Mouse (Mus musculus): ENCODE data around the gene Wls. TPM values are rescaled to one million over a fixed set of nuclear protein-coding genes. Genes with fewer than 3 reads are reported as not detected.

Gene Wls
- 7.5 and 8.0 TPM in 2 replicates for polyA plus RNA-seq (2015; fragmentation: Nextera tagmentation; extraction: Ambion mirVana)

GRCm38 (mm10) chr3:159839481-159839880 lies at the start of gene Wls:
Gene Wls (plus strand): TSS chr3:159839672.
- under 1% methylated on average over 21 of the region's 21 CpGs for WGBS (ENCODE audit: insufficient replicate concordance)
- peak; percentile 73 for ATAC-seq (ENCODE audit: low read depth)
- peak within 1 kb of the TSS; percentile 69 for H3K4me2 ChIP-seq (ENCODE audit: low read depth, low read length)
- H3K36me3 ChIP-seq (ENCODE audit: control insufficient read depth, insufficient read depth) = no peaks in the 10 kb centered on the region
- no peaks in the 10 kb centered on the region; the same call in 1 of the 2 replicates for H3K27me3 ChIP-seq (ENCODE audit: control insufficient read depth, insufficient read depth, low read depth, low read length)
- no peaks in the 10 kb centered on the region for H3K9me3 ChIP-seq (replicated peaks; ENCODE audit: control insufficient read depth, low read length)
- no peaks in the 10 kb centered on the region for H3K4me1 ChIP-seq (ENCODE audit: control insufficient read depth, low read depth, low read length)
- H3K4me3 ChIP-seq (ENCODE audit: low read depth, low read length) = peak within 1 kb of the TSS; percentile 55
- H3K27ac ChIP-seq (ENCODE audit: low read length) = no peak within 1 kb of the TSS
- peak within 1 kb of the TSS; percentile 13; the same call in 1 of the 2 replicates for H3K9ac ChIP-seq (ENCODE audit: low read depth, low read length)

- WGBS (ENCODE audit: insufficient replicate concordance) = 54% methylated on average over 2 of the region's 2 CpGs
- H3K36me3 ChIP-seq (ENCODE audit: control insufficient read depth, insufficient read depth) = no peaks in the 10 kb centered on the region
- no peak overlapping the region for H3K27ac ChIP-seq (ENCODE audit: low read length)
- H3K4me2 ChIP-seq (ENCODE audit: low read depth, low read length) = no peak overlapping the region
- H3K4me1 ChIP-seq (ENCODE audit: control insufficient read depth, low read depth, low read length) = no peaks in the 10 kb centered on the region
- no peak overlapping the region for H3K4me3 ChIP-seq (ENCODE audit: low read depth, low read length)
- H3K9ac ChIP-seq (ENCODE audit: low read depth, low read length) = no peak overlapping the region
- ATAC-seq (ENCODE audit: low read depth) = no peak
- no peaks in the 10 kb centered on the region for H3K27me3 ChIP-seq (ENCODE audit: control insufficient read depth, insufficient read depth, low read depth, low read length)
- no peaks in the 10 kb centered on the region for H3K9me3 ChIP-seq (replicated peaks; ENCODE audit: control insufficient read depth, low read length)
Observed at GRCm38 (mm10) chr3:159789781-159790180, 49.7 kb upstream of the Wls start.

- ATAC-seq (ENCODE audit: low read depth) = no peak
- Histone ChIP-seq H3K36me3 (ENCODE audit: control insufficient read depth, insufficient read depth) (no peaks in the 10 kb centered on the region), H3K4me1 (ENCODE audit: control insufficient read depth, low read depth, low read length) (no peaks in the 10 kb centered on the region), H3K9me3 (replicated peaks; ENCODE audit: control insufficient read depth, low read length) (no peaks in the 10 kb centered on the region), H3K9ac (ENCODE audit: low read depth, low read length) (no peak overlapping the region), H3K27ac (ENCODE audit: low read length) (no peak overlapping the region), H3K27me3 (ENCODE audit: control insufficient read depth, insufficient read depth, low read depth, low read length) (no peaks in the 10 kb centered on the region), H3K4me3 (ENCODE audit: low read depth, low read length) (no peak overlapping the region), H3K4me2 (ENCODE audit: low read depth, low read length) (no peak overlapping the region)
Observed at GRCm38 (mm10) chr3:159831535-159831934, 7.9 kb upstream of the Wls start.

GRCm38 (mm10) chr3:159840002-159840816 lies 737 bp downstream of the Wls start:
- H3K9ac ChIP-seq (ENCODE audit: low read depth, low read length) = peak overlapping the region; percentile 13; the same call in 1 of the 2 replicates
- H3K4me2 ChIP-seq (ENCODE audit: low read depth, low read length) = peak overlapping the region; percentile 69
- H3K9me3 ChIP-seq (replicated peaks; ENCODE audit: control insufficient read depth, low read length) = no peaks in the 10 kb centered on the region
- ATAC-seq (ENCODE audit: low read depth) = peak; percentile 31; the same call in 1 of the 2 replicates
- H3K27me3 ChIP-seq (ENCODE audit: control insufficient read depth, insufficient read depth, low read depth, low read length) = no peaks in the 10 kb centered on the region; the same call in 1 of the 2 replicates
- H3K27ac ChIP-seq (ENCODE audit: low read length) = no peak overlapping the region
- under 1% methylated on average over 27 of the region's 27 CpGs for WGBS (ENCODE audit: insufficient replicate concordance)
- H3K4me1 ChIP-seq (ENCODE audit: control insufficient read depth, low read depth, low read length) = no peaks in the 10 kb centered on the region
- H3K4me3 ChIP-seq (ENCODE audit: low read depth, low read length) = peak overlapping the region; percentile 55
- no peaks in the 10 kb centered on the region for H3K36me3 ChIP-seq (ENCODE audit: control insufficient read depth, insufficient read depth)

GRCm38 (mm10) chr3:159840817-159841390 lies 1.4 kb downstream of the Wls start:
- no peak overlapping the region for H3K27ac ChIP-seq (ENCODE audit: low read length)
- no peaks in the 10 kb centered on the region for H3K36me3 ChIP-seq (ENCODE audit: control insufficient read depth, insufficient read depth)
- H3K27me3 ChIP-seq (ENCODE audit: control insufficient read depth, insufficient read depth, low read depth, low read length) = no peaks in the 10 kb centered on the region; the same call in 1 of the 2 replicates
- no peaks in the 10 kb centered on the region for H3K4me1 ChIP-seq (ENCODE audit: control insufficient read depth, low read depth, low read length)
- peak overlapping the region; percentile 55 for H3K4me3 ChIP-seq (ENCODE audit: low read depth, low read length)
- no peak for ATAC-seq (ENCODE audit: low read depth)
- no peaks in the 10 kb centered on the region for H3K9me3 ChIP-seq (replicated peaks; ENCODE audit: control insufficient read depth, low read length)
- H3K9ac ChIP-seq (ENCODE audit: low read depth, low read length) = peak overlapping the region; percentile 13; the same call in 1 of the 2 replicates
- 6% methylated on average over 12 of the region's 12 CpGs for WGBS (ENCODE audit: insufficient replicate concordance)
- H3K4me2 ChIP-seq (ENCODE audit: low read depth, low read length) = peak overlapping the region; percentile 69

GRCm38 (mm10) chr3:159841458-159841857 lies 2.0 kb downstream of the Wls start:
- Histone ChIP-seq H3K4me3 (ENCODE audit: low read depth, low read length) (no peak overlapping the region), H3K4me2 (ENCODE audit: low read depth, low read length) (peak overlapping the region; percentile 2; the same call in 1 of the 2 replicates)
- ATAC-seq (ENCODE audit: low read depth) = no peak

GRCm38 (mm10) chr3:159843135-159843534 lies 3.7 kb downstream of the Wls start:
- Histone ChIP-seq H3K27me3 (ENCODE audit: control insufficient read depth, insufficient read depth, low read depth, low read length) (no peaks in the 10 kb centered on the region; the same call in 1 of the 2 replicates), H3K9ac (ENCODE audit: low read depth, low read length) (no peak overlapping the region), H3K4me3 (ENCODE audit: low read depth, low read length) (no peak overlapping the region), H3K9me3 (replicated peaks; ENCODE audit: control insufficient read depth, low read length) (no peaks in the 10 kb centered on the region), H3K4me1 (ENCODE audit: control insufficient read depth, low read depth, low read length) (no peaks in the 10 kb centered on the region), H3K27ac (ENCODE audit: low read length) (no peak overlapping the region), H3K36me3 (ENCODE audit: control insufficient read depth, insufficient read depth) (no peaks in the 10 kb centered on the region), H3K4me2 (ENCODE audit: low read depth, low read length) (no peak overlapping the region)
- no peak for ATAC-seq (ENCODE audit: low read depth)
- WGBS (ENCODE audit: insufficient replicate concordance) = 60% methylated on average over 4 of the region's 4 CpGs

More at GRCm38 (mm10) chr3:159841458-159841857, 2.0 kb downstream of the Wls start:
- Histone ChIP-seq H3K4me1 (ENCODE audit: control insufficient read depth, low read depth, low read length) (no peaks in the 10 kb centered on the region), H3K27ac (ENCODE audit: low read length) (no peak overlapping the region), H3K9me3 (replicated peaks; ENCODE audit: control insufficient read depth, low read length) (no peaks in the 10 kb centered on the region), H3K27me3 (ENCODE audit: control insufficient read depth, insufficient read depth, low read depth, low read length) (no peaks in the 10 kb centered on the region; the same call in 1 of the 2 replicates), H3K9ac (ENCODE audit: low read depth, low read length) (no peak overlapping the region), H3K36me3 (ENCODE audit: control insufficient read depth, insufficient read depth) (no peaks in the 10 kb centered on the region)
- WGBS (ENCODE audit: insufficient replicate concordance) = 22% methylated on average over 3 of the region's 3 CpGs

- no peaks in the 10 kb centered on the region for H3K4me1 ChIP-seq (ENCODE audit: control insufficient read depth, low read depth, low read length)
- no peaks in the 10 kb centered on the region for H3K27me3 ChIP-seq (ENCODE audit: control insufficient read depth, insufficient read depth, low read depth, low read length)
- no peak overlapping the region for H3K9ac ChIP-seq (ENCODE audit: low read depth, low read length)
- whole genome bisulfite sequencing (ENCODE audit: insufficient replicate concordance) = 57% methylated on average over 2 of the region's 2 CpGs
- no peaks in the 10 kb centered on the region for H3K36me3 ChIP-seq (ENCODE audit: control insufficient read depth, insufficient read depth)
- no peak for ATAC-seq (ENCODE audit: low read depth)
- no peaks in the 10 kb centered on the region for H3K9me3 ChIP-seq (replicated peaks; ENCODE audit: control insufficient read depth, low read length)
- no peak overlapping the region for H3K27ac ChIP-seq (ENCODE audit: low read length)
- no peak overlapping the region for H3K4me3 ChIP-seq (ENCODE audit: low read depth, low read length)
- no peak overlapping the region for H3K4me2 ChIP-seq (ENCODE audit: low read depth, low read length)
Observed at GRCm38 (mm10) chr3:159847410-159848016, 8.0 kb downstream of the Wls start.

GRCm38 (mm10) chr3:159848156-159848555 lies 8.7 kb downstream of the Wls start:
- no peak for ATAC-seq (ENCODE audit: low read depth)

More at GRCm38 (mm10) chr3:159848156-159848555, 8.7 kb downstream of the Wls start:
- Histone ChIP-seq H3K4me1 (ENCODE audit: control insufficient read depth, low read depth, low read length) (no peaks in the 10 kb centered on the region), H3K4me2 (ENCODE audit: low read depth, low read length) (no peak overlapping the region), H3K36me3 (ENCODE audit: control insufficient read depth, insufficient read depth) (no peaks in the 10 kb centered on the region), H3K4me3 (ENCODE audit: low read depth, low read length) (no peak overlapping the region), H3K27me3 (ENCODE audit: control insufficient read depth, insufficient read depth, low read depth, low read length) (no peaks in the 10 kb centered on the region), H3K27ac (ENCODE audit: low read length) (no peak overlapping the region), H3K9me3 (replicated peaks; ENCODE audit: control insufficient read depth, low read length) (no peaks in the 10 kb centered on the region), H3K9ac (ENCODE audit: low read depth, low read length) (no peak overlapping the region)
